Mouse (Mus musculus) layer of hippocampus, adult 2 months (tissue): ENCODE results near the gene Vps13d. TPM values are rescaled to one million over a fixed set of nuclear protein-coding genes. Genes with fewer than 3 reads are reported as not detected.

Source experiments
- DNase-seq, 2 experiments: peaks; one replicate each; pipeline ENCODE4 v3.0.0; 2022; ENCODE audit warnings: low spot score in 2 of 2
- H3K27ac ChIP-seq: fragments of 200-600 bp; 2 replicates; pipeline ENCODE4 v1.8.1; 2022
- H3K4me3 ChIP-seq: fragments of 200-600 bp; 2 replicates; pipeline ENCODE4 v1.8.1; 2022; ENCODE audit warnings: mild to moderate bottlenecking
- CTCF ChIP-seq: fragments of 200-600 bp; conservative IDR thresholded peaks from 2 replicates; pipeline ENCODE4 v1.8.1; 2022; ENCODE audit warnings: antibody characterized with exemption, mild to moderate bottlenecking, moderate library complexity
- total RNA-seq, 2 experiments: library from RNA; stranded (reverse); gene quantifications; 2 replicates each; pipeline ENCODE4 v1.2.3; 2021

Vps13d gene
- total RNA-seq, 2 experiments from 2014 or later = 69.1 to 75.6 TPM

DNA sequence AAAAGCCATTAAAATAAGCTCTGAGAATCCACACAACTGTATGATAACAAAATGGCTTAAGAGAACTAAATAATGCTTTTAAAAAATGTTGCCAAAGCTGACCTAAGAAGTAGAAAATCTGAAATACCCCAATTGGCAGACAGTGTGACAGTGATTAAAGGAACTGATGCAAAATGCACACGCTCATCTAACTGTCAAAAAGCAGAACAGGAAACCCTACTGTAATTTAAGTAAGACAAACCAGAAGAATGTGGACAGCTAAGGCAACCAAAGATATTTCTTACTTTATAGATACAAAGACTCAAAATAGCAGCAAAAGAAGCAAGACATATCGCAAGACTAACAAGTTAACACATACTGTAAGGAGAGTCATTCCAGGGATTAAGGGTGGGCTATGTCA, 223.8 kb downstream of the Vps13d start:
- TF ChIP-seq CTCF = no peak
- Histone ChIP-seq H3K4me3 (no peak overlapping the region), H3K27ac (no peak overlapping the region)
- DNase-seq = no peak

DNA sequence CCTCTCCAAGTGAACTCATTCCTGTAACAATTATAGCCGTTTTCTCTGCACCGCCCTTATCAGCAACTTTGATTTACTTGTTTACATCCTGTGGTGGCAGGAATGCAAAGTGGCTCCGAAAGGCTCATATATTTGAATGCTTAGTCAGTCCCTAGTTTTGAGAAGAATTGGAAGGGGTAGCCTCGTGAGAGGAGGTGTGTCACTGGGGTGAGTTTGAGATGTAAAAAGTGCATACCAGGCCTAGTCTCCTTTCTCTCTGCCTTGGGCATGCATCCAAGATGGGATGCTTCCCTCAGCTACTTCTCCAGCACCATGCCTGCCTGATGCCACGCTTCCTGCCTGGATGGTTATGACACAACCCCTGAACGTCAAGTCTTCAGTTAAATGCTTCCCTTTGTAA, 225.8 kb downstream of the Vps13d start:
- TF ChIP-seq CTCF = no peak
- Histone ChIP-seq H3K27ac (no peak overlapping the region), H3K4me3 (no peak overlapping the region)
- DNase-seq = no peak

DNA sequence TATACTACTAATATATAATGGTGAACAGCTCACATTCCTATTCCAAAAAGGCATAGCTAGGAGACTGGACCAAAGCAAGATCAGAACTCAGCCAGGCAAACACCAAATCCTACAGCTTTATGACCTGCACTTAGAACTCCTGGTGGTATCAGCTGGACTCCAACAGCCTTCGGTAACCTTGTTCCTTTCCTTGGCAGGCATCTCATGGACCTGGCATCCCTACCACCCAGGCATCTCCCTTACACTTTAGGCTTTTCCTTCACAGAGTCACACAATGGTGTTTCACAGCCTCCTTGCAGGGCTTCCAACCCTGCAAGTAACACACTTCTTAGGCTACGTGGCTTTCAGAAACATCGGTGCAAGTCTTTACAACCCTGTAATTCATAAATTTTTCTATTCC, 226.4 kb downstream of the Vps13d start:
- TF ChIP-seq CTCF = no peak
- Histone ChIP-seq H3K4me3 (no peak overlapping the region), H3K27ac (no peak overlapping the region)
- no peak for DNase-seq

DNA sequence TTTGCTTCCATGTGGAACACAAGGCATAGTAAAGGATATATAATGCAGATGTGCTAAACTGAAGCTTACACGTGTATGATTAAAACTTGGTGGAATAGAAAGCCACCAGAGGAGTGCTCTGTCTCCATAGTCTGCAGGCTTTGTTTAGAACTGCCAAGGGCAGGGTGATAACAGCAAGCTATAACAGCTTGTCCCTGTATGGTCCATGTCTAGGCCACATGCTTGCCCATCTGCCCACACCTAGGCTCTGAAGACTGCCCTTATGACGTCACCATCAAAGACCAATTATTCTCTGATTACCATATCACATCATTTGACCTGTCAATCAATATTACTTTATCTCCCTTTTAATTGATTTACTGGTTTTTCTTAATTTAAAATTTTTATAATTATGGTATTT, 229.6 kb downstream of the Vps13d start:
- no peak for TF ChIP-seq CTCF
- no peak for DNase-seq
- H3K4me3 ChIP-seq = no peak overlapping the region
- no peak overlapping the region for H3K27ac ChIP-seq

DNA sequence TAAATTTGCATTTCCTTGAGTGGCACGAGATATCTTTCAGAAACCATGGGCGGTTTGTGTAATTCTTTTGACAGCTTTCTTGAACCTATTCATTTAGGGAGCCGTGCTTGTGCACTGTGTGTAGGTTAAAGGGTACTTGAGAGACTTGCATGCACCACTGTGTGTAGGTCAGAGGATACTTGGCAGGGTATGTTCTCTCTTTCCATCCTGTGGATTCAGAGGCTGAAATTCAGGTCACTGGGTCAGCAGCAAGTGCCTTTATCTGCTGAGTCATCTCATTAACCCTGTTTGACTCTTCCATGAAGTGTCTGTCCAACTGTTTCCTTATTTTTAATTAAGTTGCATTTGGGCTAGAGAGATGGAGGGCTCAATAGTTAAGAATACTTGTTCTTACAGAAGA, 233.1 kb downstream of the Vps13d start:
- no peak overlapping the region for H3K27ac ChIP-seq
- no peak for TF ChIP-seq CTCF
- no peak for DNase-seq
- no peak overlapping the region for H3K4me3 ChIP-seq

DNA sequence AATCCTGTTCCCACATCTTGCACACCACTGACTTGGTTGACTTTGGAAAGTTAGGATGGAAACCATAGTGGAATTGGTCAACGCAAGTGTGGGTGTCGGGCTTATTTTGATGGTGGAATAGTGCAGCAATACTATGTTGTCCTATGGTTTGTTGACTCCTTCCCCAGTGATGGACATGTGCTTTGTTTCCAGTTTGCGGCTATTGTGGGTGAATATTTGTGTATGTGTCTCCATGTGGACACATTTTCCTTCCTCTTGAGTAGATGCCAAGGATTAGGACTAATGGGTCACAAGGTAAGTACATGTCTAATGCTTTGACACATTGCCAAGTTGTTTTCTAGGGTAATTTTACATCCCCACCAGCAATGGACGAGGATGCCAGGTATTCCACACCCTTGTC, 233.6 kb downstream of the Vps13d start:
- no peak for TF ChIP-seq CTCF
- Histone ChIP-seq H3K27ac (no peak overlapping the region), H3K4me3 (no peak overlapping the region)
- no peak for DNase-seq

DNA sequence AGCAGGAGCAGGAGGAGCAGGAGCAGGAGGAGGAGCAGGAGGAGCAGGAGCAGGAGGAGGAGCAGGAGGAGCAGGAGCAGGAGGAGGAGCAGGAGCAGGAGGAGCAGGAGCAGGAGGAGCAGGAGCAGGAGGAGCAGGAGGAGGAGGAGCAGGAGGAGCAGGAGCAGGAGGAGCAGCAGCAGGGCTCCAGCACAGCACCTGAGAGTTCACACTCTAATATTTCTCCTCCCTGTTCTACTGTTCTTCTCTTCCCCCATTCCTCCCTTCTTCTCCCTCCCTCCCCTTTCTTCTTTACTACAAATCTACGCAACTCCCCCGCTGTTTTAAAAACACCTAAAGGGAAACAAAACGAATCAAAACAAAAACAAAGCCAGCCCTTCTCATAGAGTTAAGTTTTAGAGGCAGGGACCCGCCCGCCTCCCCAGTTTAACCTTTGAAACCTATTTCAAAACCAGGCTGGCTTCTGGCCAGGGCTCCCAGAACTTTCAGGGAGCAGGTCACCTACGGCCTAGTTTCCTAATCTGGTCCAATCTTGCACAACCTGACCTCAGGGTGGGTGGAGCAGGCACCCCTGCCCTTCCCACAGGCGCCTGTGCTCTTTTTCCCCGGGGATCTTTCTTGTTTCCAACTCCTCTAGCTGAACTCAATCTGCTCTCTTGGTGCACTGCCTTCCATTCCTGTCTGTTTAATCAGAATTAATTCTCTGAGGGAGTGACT, 234.5 kb downstream of the Vps13d start:
- DNase-seq = no peak
- no peak overlapping the region for H3K27ac ChIP-seq
- H3K4me3 ChIP-seq = no peak overlapping the region
- no peak for TF ChIP-seq CTCF

DNA sequence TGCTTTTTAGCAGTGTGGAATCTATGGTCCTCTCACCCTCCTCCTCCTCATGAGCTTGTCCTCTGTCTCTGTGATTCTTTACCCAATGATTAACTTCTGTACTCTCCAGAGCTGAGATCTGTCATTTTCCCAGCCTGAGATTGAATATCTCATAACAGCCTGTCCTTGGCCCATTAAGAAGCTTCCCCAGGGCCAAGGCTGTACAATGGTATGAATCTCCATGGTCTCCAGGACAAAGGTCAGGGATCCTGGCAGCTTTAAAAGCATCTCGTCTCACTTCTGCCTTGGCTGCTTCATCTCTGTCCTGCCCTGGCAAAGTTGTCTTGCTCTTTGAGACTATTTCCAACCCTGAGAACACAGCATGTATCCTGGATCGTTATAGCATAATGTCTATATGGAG, 237.1 kb downstream of the Vps13d start:
- DNase-seq = no peak

DNA sequence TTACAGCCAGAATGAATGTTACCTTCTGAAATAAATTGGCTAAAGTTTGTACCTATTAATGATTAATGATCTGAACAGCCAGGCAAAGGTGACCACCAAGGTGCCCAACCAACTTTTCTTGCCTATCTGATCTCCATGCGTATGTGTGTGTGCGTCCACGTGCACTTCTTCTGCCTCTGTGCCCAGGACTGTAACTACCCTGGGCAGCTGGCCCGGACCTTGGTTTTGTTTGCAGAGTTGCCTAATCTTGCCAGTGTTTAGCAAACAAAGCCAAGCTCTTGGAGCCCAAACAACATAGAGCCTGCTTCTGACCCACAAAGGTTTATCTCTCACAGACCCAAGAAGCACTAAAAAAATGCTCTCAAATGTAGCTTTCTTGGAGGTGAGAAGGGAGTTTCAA, 237.6 kb downstream of the Vps13d start:
- TF ChIP-seq CTCF = no peak
- no peak for DNase-seq
- H3K27ac ChIP-seq = no peak overlapping the region
- H3K4me3 ChIP-seq = no peak overlapping the region

More for the DNA sequence above, 237.1 kb downstream of the Vps13d start:
- Histone ChIP-seq H3K27ac (no peak overlapping the region), H3K4me3 (no peak overlapping the region)
- no peak for TF ChIP-seq CTCF

DNA sequence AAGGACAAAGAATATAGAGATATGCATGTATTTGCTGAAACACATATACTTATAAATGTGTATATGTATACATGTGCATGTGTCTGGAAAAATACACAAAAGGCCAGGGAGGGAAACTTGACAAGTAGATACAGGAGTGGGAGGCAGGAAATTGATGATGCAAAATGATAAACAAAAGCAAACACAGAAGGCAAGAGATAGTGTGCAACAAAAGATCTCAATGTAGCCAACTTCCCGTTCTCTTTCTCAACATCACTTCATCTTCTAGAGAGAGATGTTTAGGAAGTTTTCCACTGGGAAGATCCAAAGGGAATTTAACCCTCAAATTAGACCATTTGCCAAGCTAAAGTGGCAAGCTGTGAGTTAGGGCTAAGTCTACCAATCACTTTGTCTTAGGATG, 238.5 kb downstream of the Vps13d start:
- Histone ChIP-seq H3K4me3 (no peak overlapping the region), H3K27ac (no peak overlapping the region)
- no peak for TF ChIP-seq CTCF
- no peak for DNase-seq

DNA sequence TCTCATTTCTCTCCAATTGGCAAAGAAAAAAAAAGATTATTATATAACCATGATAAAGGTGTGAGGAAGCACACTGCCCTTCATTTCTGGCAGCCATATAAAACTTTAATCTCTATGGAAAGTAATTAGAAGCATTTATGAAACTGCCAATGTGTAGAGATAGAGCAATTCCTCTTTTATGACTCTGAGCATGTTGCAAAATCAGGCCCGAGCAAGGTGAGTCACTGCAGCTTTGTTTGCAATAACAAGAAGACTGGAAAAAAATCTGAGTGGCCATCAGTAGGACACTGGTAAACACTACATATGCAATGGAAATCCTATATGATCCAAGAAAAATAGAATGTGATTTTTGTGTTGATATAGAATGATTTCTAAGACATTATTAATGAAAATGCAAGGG, 238.9 kb downstream of the Vps13d start:
- DNase-seq = no peak
- Histone ChIP-seq H3K4me3 (no peak overlapping the region), H3K27ac (no peak overlapping the region)
- no peak for TF ChIP-seq CTCF

DNA sequence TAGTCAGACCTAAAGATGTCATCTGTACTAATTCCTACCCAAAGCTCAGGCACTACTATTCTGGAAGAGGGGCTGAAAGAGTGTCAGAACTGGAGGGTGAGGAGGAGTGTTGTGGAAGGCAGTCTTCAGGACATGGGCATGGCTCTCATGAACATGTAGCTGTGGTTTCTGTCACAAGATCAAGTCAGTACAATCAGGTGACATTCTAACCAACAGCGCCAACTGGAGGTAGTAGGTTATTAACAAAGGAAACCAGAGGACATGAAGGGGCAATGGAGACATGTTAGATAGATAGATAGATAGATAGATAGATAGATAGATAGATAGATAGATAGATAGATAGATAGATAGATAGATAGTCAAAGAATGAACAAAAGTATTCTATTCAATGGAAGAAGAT, 241.4 kb downstream of the Vps13d start:
- Histone ChIP-seq H3K27ac (no peak overlapping the region), H3K4me3 (no peak overlapping the region)
- DNase-seq = no peak
- no peak for TF ChIP-seq CTCF

DNA sequence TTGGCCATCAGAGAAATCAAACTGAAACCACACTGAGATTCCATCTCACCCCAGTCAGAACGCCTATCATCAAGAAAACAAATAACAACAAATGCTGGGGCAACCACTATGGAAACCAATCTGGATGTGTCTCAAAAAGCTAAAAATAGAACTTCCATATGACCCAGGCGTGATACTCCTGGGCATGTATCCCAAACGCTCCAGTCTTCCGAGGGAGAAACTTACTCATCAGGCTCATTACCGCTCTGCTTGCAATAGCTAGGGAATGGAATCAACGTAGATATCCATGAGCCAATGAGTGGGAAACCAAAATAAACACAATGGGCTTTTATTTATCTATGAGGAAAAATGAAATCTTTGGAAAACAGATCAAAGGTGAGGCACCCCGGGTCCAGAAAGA, 242.9 kb downstream of the Vps13d start:
- no peak overlapping the region for H3K4me3 ChIP-seq
- no peak overlapping the region for H3K27ac ChIP-seq
- DNase-seq = no peak
- TF ChIP-seq CTCF = no peak

DNA sequence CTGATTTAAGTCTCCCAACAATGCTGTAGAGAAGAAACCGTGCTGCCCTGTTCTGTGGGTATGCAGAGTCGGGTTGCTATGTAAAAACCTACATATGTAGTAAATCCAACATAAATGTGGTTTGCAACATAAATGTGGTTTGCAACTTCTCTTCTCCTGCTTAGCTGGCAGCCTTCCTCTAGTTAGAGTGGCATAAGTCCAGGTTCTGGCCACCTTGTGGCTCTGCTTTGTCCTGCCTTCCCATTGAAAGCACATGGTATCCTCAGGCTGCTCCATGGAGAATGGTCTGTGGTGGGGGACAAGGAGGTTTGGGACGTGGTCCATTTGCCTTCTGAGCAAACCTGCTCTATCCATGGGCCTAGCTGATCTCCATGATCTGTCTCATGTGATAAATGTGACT, 243.9 kb downstream of the Vps13d start:
- DNase-seq = no peak
- Histone ChIP-seq H3K27ac (no peak overlapping the region), H3K4me3 (no peak overlapping the region)
- no peak for TF ChIP-seq CTCF

DNA sequence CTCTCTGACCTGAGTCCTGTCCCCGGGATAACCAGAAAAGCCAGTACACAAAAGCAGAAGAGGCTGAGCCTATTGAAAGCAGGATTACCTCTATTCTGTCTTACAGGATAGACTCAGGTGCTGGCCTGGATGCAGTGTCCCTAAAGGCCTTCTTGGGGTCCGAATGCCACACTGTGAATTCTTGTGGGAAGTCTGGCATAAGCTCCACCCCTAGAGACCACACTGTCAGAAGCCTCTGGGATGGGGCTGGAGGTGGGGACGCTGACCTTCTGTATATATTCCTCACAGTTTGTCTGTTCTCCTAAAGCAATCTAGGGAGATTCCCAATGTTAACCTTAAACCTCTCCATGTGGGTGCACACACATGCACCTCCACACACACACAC, 244.5 kb downstream of the Vps13d start:
- DNase-seq = no peak
- no peak overlapping the region for H3K27ac ChIP-seq
- no peak overlapping the region for H3K4me3 ChIP-seq
- no peak for TF ChIP-seq CTCF
